Mouse (Mus musculus) kidney, adult 2 months (tissue): ENCODE measurements at regions not wholly inside any gene's neighbourhood (a gene's known extent, or its start where the extent isn't known, plus 50 kb on each side); places are given as distances from the start of the nearest gene placed in this dataset.

Experiments used
- CTCF ChIP-seq: fragments of 200-500 bp; conservative IDR thresholded peaks from 2 replicates; pipeline ENCODE4 v1.5.1; 2011; ENCODE audit warnings: low read depth, mild to moderate bottlenecking, control low read depth, low read length, moderate library complexity, mixed read lengths; ENCODE audit not compliant: insufficient read depth, insufficient read length
- POLR2A ChIP-seq: fragments of 200-500 bp; IDR thresholded peaks from one replicate; pipeline ENCODE4 v1.6.1; 2011; ENCODE audit warnings: low read depth, low read length, control low read depth

GRCm38 (mm10) chr12:107105017-107105416, 383.4 kb upstream of the 3110018I06Rik start:
- TF ChIP-seq CTCF (no peak), POLR2A (no peak)
